Mouse (Mus musculus): ENCODE data around the gene Olfr978. TPM values are rescaled to one million over a fixed set of nuclear protein-coding genes. Genes with fewer than 3 reads are reported as not detected.

Gene Olfr978
- polyA plus RNA-seq (2012; rRNA removed; ENCODE audit: low replicate concordance), result not detected in 2 replicates

DNA sequence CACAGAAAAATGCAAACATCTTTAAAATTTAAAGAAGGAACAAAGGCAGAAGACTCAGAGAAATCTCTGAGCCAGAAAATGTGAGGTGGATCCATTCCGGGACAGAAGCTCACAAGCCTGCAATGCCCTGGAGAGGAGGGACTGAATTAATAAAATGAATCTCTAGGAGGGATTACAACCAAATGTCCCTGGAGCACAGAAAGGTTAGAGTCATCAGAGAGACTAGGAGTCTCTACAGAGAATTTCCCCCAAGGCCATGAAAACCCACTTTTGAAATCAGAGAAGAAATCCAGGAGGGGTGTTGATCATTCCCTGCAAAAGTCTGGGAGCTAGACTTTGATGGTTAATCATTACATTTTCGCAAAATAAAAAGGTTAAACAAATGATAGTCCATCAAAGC is at the start of gene Olfr978:
Gene Olfr978 (plus strand): TSS at position 301 of the 400 bp plus-strand sequence.

DNA sequence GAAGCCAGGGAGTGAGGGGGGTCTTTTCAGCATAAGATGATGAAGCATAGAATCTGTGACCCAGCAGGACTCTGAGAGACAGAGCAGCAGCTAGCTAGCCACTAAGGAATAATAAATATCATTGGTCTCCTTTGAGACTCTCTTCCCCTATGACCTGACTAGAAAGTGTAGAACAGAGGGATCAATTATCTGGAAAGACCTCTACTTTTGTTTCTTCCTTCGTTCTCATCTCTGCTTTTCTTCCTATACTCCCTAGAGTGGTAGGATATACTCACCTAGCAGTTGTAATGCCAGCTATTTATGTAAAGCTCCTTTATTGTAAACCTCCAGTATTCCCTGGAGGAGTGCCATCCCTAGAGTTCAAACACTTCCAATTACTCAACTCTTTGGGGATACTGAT is 40.0 kb upstream of the Olfr978 start, which contains the start of gene Olfr975:
Gene Olfr975 (minus strand): TSS at position 101 of the 400 bp plus-strand sequence.

DNA sequence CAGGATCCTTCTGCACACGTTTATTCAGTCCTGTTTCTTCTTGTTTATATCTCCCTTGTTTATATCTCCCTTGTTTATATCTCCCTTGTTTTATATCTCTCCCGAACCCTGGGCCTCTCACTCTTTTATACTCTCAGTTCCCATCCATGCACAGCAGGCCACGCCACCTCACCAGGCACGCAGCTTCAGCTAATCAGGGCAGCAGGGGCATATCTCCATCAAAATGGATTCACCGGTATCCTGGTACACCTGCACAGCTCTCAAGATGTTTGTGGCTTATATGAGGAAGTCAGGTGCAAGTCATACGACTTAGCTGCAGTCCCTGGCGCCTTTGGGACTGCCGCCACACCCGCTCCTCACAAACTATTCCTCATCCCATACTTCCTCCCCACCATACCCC is 30.9 kb upstream of the Olfr978 start, which contains the start of gene Olfr976:
Gene Olfr976 (minus strand): TSS at position 101 of the 400 bp plus-strand sequence.

DNA sequence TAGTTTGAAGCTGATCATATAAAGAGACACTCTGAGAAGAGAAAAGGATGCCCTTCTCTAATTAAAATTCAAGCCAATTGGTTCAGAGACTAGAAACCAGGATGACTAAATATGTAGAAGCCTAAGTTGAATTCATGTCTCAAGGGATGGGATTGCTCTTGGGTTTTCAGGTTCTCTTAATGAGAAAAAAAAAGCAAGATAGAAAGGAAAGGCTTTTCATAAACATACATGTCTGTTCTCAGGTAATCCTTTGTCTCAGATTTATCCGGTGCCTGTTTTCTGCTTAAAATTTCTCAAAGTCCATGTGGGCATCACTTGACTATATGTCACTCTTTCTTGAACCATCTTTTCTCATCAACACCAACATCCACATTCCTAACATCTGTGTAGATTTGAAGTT is 11.5 kb downstream of the Olfr978 start, which contains the start of gene Olfr979:
Gene Olfr979 (minus strand): TSS at position 101 of the 400 bp plus-strand sequence.

DNA sequence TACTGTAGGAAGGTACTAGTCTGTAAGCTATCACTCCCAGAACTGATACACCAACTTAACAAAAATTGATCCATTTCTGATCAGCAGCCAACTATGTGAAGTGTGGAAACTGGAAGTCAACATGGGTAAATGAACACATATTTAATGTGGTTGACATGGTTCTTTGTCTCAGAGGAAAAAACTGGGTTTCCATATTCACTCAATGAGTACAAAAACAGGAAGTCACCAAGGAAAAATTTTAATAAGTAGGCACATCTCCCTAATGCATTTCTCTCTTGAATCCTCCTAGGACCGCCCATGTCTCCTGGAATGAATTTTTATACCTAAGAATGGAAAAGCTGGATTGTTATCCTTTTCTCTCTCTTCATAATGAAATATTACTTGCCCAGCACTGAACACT is 17.6 kb downstream of the Olfr978 start, which contains the start of gene Olfr980:
Gene Olfr980 (minus strand): TSS at position 101 of the 400 bp plus-strand sequence.

DNA sequence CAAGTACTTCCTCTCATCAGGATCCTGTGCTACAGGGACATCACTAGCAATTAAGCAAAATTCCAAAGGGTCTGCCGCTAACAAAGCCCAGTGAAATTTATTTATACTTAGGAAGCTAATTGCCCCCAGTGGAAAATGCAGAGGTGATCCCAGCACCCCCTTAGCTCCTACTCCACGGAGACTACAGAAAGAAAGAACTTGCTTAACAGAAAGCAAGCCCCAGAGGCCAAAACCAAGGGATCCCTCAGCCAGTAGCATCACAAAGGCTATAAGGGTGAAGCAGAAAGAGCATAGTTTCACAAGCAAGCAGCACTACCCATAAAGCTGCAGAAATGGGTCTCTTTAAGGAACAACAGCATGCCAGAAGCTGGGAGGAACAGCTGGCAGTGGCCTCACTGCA is 29.3 kb downstream of the Olfr978 start, which contains the start of gene Olfr981:
Gene Olfr981 (plus strand): TSS at position 301 of the 400 bp plus-strand sequence.

Other genes with a start within 250 kb of the Olfr978 start
- gene Olfr967, start 245.9 kb upstream of the Olfr978 start, polyA plus RNA-seq (2012; rRNA removed; ENCODE audit: low replicate concordance), result not detected in 2 replicates
- not detected in 2 replicates for gene Olfr968, start 208.9 kb upstream of the Olfr978 start, polyA plus RNA-seq (2012; rRNA removed; ENCODE audit: low replicate concordance)
- not detected in 2 replicates for gene Olfr969, start 201.2 kb upstream of the Olfr978 start, polyA plus RNA-seq (2012; rRNA removed; ENCODE audit: low replicate concordance)
- gene Olfr970, start 183.3 kb upstream of the Olfr978 start, polyA plus RNA-seq (2012; rRNA removed; ENCODE audit: low replicate concordance), result not detected in 2 replicates
- not detected in 2 replicates for gene Olfr971, start 155.2 kb upstream of the Olfr978 start, polyA plus RNA-seq (2012; rRNA removed; ENCODE audit: low replicate concordance)
- not detected in 2 replicates for gene Olfr972, start 125.7 kb upstream of the Olfr978 start, polyA plus RNA-seq (2012; rRNA removed; ENCODE audit: low replicate concordance)
- not detected in 2 replicates for gene Olfr229, start 84.8 kb upstream of the Olfr978 start, polyA plus RNA-seq (2012; rRNA removed; ENCODE audit: low replicate concordance)
- gene Olfr974, start 54.6 kb upstream of the Olfr978 start, polyA plus RNA-seq (2012; rRNA removed; ENCODE audit: low replicate concordance), result not detected in 2 replicates
- not detected in 2 replicates for gene Olfr975, start 40.1 kb upstream of the Olfr978 start, polyA plus RNA-seq (2012; rRNA removed; ENCODE audit: low replicate concordance)
- gene Olfr976, start 31.0 kb upstream of the Olfr978 start, polyA plus RNA-seq (2012; rRNA removed; ENCODE audit: low replicate concordance), result not detected in 2 replicates
- not detected in 2 replicates for gene Olfr979, start 11.4 kb downstream of the Olfr978 start, polyA plus RNA-seq (2012; rRNA removed; ENCODE audit: low replicate concordance)
- not detected in 2 replicates for gene Olfr980, start 17.5 kb downstream of the Olfr978 start, polyA plus RNA-seq (2012; rRNA removed; ENCODE audit: low replicate concordance)
- not detected in 2 replicates for gene Olfr981, start 29.4 kb downstream of the Olfr978 start, polyA plus RNA-seq (2012; rRNA removed; ENCODE audit: low replicate concordance)
- gene Olfr982, start 81.7 kb downstream of the Olfr978 start, polyA plus RNA-seq (2012; rRNA removed; ENCODE audit: low replicate concordance), result not detected in 2 replicates
- gene Olfr983, start 101.5 kb downstream of the Olfr978 start, polyA plus RNA-seq (2012; rRNA removed; ENCODE audit: low replicate concordance), result not detected in 2 replicates
- not detected in 2 replicates for gene Olfr984, start 122.1 kb downstream of the Olfr978 start, polyA plus RNA-seq (2012; rRNA removed; ENCODE audit: low replicate concordance)
- not detected in 2 replicates for gene Olfr985, start 138.1 kb downstream of the Olfr978 start, polyA plus RNA-seq (2012; rRNA removed; ENCODE audit: low replicate concordance)
- gene Tmem225, start 156.0 kb downstream of the Olfr978 start, polyA plus RNA-seq (2012; rRNA removed; ENCODE audit: low replicate concordance), result not detected in 2 replicates
- not detected in 2 replicates for gene Olfr986, start 188.8 kb downstream of the Olfr978 start, polyA plus RNA-seq (2012; rRNA removed; ENCODE audit: low replicate concordance)
- 0.06 and 0.32 TPM in 2 replicates for gene Zfp202, start 200.2 kb downstream of the Olfr978 start, polyA plus RNA-seq (2012; rRNA removed; ENCODE audit: low replicate concordance)

All from duodenum, adult 2 months (tissue).